Mouse (Mus musculus): ENCODE results near the gene Lrch3. TPM values are rescaled to one million over a fixed set of nuclear protein-coding genes. Genes with fewer than 3 reads are reported as not detected.

The Lrch3 gene
- polyA plus RNA-seq, 1 experiment from 2014 or later, result 46.6 TPM

DNA sequence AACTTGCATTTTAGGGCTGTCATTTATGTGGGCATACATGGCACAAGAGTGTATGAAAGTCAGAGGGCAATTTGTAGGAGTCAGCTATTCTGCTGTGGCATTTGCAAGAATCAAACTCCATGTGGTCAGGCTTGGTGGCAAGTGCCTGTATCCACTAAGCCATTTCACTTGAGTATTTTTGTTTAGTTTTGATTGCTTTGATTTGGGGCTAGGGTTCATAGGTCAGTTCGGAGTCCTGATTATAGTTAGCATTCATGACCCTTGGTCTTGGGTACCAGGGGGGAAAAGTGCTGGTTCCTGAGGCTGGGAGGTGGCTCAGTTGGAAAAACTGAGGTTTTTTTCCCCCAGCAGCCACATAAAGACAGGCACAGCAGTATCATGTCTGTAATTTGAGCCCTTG is 145.6 kb downstream of the Lrch3 start:
- Histone ChIP-seq H3K4me2 (replicated peaks) (no peak overlapping the region), H3K36me3 (peaks cover 29% of the 10 kb centered on the region), H3K9ac (no peak overlapping the region), H3K27me3 (replicated peaks) (no peaks in the 10 kb centered on the region), H3K9me3 (no peaks in the 10 kb centered on the region), H3K4me1 (peaks cover 30% of the 10 kb centered on the region), H3K27ac (no peak overlapping the region), H3K4me3 (no peak overlapping the region)
- 92% methylated on average over 1 of the region's 1 CpGs for WGBS
- ATAC-seq (ENCODE audit: low FRiP score, low read depth), result no peak

DNA sequence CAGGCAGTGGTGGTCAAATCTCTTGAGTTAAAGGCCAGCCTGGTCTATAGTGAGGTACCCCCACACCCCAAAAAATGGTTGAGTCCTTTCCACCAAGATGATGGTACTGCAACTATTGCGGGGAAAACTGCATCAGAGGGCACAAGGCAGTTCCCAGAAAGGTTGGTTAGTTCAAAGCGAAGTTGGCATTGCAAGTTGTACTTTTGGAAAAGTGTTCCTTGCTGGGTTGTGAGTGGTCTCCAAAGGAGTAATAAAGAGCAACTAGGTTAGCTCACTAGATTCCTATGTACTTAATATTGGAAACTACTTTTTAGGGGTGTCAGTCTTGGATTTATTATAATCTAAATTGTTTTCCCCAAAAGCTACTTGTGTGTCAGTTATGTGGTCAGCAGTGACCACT is 147.0 kb downstream of the Lrch3 start:
- H3K4me3 ChIP-seq, result no peak overlapping the region
- peaks cover 29% of the 10 kb centered on the region for H3K36me3 ChIP-seq
- H3K4me2 ChIP-seq (replicated peaks), result no peak overlapping the region
- no peak overlapping the region for H3K9ac ChIP-seq
- 68% methylated on average over 2 of the region's 2 CpGs for WGBS
- no peaks in the 10 kb centered on the region for H3K27me3 ChIP-seq (replicated peaks)
- H3K27ac ChIP-seq, result no peak overlapping the region
- H3K9me3 ChIP-seq, result no peaks in the 10 kb centered on the region
- no peak for ATAC-seq (ENCODE audit: low FRiP score, low read depth)
- H3K4me1 ChIP-seq, result peaks cover 28% of the 10 kb centered on the region

DNA sequence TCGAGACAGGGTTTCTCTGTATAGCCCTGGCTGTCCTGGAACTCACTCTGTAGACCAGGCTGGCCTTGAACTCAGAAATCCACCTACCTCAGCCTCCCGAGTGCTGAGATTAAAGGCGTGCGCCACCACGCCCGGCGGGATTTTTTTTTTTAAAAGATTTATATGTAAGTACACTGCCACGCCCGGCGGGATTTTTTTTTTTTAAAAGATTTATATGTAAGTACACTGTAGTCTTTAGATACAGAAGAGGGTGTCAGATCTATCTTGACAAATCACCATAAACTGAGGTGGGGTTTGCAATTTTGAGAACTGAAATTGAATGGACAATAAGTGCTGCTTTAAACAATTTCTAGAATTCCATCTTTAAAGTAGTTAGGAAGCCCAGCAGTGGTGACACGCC is 147.5 kb downstream of the Lrch3 start:
- no peak overlapping the region for H3K9ac ChIP-seq
- H3K4me2 ChIP-seq (replicated peaks), result peak overlapping the region; percentile 83
- no peak overlapping the region for H3K27ac ChIP-seq
- H3K4me3 ChIP-seq, result no peak overlapping the region
- no peaks in the 10 kb centered on the region for H3K9me3 ChIP-seq
- no peaks in the 10 kb centered on the region for H3K27me3 ChIP-seq (replicated peaks)
- peaks cover 28% of the 10 kb centered on the region for H3K4me1 ChIP-seq
- WGBS, result 47% methylated on average over 11 of the region's 11 CpGs
- peaks cover 29% of the 10 kb centered on the region for H3K36me3 ChIP-seq
- ATAC-seq (ENCODE audit: low FRiP score, low read depth), result no peak

DNA sequence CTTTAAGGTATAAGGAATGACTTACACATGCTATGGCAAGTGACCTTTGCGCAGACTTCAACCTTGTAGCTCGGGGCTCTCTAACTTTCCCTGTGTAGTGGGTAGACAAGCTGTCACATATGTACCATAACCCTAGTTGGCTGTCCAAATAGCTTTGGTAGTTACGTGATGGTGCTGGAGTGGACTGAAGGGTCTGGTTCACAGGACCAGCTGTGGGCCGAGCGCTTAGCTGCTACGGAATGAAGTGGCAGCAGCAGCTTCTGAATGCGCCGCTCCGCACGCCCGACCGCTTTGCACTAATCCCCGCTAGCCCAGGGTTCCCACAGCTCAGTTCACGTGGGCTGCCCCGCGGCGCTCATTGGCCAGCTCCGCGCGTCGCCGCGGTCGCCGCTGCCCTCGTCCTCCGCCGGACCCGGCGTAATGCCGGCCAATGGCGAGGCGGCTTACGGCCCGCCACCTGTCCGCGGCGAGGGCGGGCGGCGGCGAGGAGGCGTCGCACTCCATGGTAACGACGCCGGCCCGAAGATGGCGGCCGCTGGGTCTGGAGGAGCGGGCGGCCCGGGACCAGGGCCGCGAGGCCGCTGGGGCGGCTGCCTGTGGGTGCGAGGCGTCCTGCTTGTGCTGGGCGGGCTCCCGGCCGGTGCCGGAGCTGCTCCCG is 148.3 kb downstream of the Lrch3 start, which contains the start of gene Lmln:
Gene Lmln (plus strand): TSS at position 498 of the 658 bp plus-strand sequence.
- Histone ChIP-seq H3K4me1 (peaks cover 28% of the 10 kb centered on the region), H3K27ac (0 out of 2 replicates have a peak within 1 kb of the TSS, but pooled peaks have one; percentile 27), H3K9me3 (no peaks in the 10 kb centered on the region), H3K9ac (peak within 1 kb of the TSS; percentile 70), H3K27me3 (replicated peaks) (no peaks in the 10 kb centered on the region), H3K36me3 (peaks cover 36% of the 10 kb centered on the region), H3K4me3 (peak within 1 kb of the TSS; percentile 60), H3K4me2 (replicated peaks) (peak within 1 kb of the TSS; percentile 83)
- WGBS, result under 1% methylated on average over 64 of the region's 64 CpGs
- ATAC-seq (ENCODE audit: low FRiP score, low read depth), result peak; percentile 97

DNA sequence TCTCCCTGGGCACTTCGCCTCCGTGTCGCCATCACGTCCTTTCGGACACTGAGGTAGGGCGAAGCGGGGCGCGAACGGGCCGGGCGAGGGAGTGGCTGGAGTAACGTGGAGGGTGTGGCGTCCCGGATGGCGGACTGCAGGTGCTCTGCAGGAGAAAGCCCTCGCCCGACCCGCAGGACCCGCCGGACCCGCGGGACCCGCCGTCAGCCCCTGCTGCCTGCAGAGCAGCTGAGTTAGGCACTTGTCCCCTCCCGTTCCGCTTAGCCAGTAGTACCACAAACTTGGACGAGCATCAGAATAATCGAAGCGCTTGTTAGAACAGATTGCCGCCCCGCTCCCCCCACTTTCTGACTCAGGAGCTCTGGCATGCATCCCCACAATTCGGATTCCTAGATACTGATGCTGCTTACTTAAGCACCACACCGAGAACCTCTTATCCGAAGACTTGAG is 148.8 kb downstream of the Lrch3 start:
- H3K27me3 ChIP-seq (replicated peaks), result no peaks in the 10 kb centered on the region
- H3K9ac ChIP-seq, result peak overlapping the region; percentile 70
- H3K4me3 ChIP-seq, result peak overlapping the region; percentile 60
- H3K36me3 ChIP-seq, result peaks cover 36% of the 10 kb centered on the region
- H3K27ac ChIP-seq, result no peak overlapping the region
- H3K4me2 ChIP-seq (replicated peaks), result peak overlapping the region; percentile 83
- H3K9me3 ChIP-seq, result no peaks in the 10 kb centered on the region
- H3K4me1 ChIP-seq, result peaks cover 25% of the 10 kb centered on the region
- ATAC-seq (ENCODE audit: low FRiP score, low read depth), result peak; percentile 65
- under 1% methylated on average over 35 of the region's 35 CpGs for WGBS

DNA sequence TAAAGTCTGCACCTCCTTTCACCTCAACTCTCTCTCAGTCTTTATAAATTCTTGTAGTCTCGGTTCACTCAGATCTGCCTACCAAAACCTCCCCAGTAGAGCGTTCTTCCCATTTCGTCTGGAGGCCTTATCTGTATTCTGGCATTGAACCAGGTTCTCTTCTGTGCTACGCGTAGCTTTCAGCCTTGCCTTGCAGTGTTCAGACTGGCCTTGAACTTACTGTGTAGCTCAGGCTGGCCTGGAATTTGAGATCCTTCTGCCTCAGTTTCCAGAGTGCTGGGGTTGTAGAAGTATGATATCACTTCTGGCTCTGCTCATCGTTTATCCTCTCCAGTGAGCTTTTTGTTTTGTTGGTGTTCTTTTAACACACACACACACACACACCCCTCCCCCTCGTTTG is 149.4 kb downstream of the Lrch3 start:
- Histone ChIP-seq H3K4me3 (peak overlapping the region; percentile 60), H3K9ac (peak overlapping the region; percentile 70; the same call in 1 of the 2 replicates), H3K27me3 (replicated peaks) (no peaks in the 10 kb centered on the region), H3K36me3 (peaks cover 33% of the 10 kb centered on the region), H3K4me2 (replicated peaks) (peak overlapping the region; percentile 83), H3K4me1 (peaks cover 19% of the 10 kb centered on the region), H3K9me3 (no peaks in the 10 kb centered on the region), H3K27ac (no peak overlapping the region)
- ATAC-seq (ENCODE audit: low FRiP score, low read depth), result no peak
- 27% methylated on average over 7 of the region's 7 CpGs for WGBS

DNA sequence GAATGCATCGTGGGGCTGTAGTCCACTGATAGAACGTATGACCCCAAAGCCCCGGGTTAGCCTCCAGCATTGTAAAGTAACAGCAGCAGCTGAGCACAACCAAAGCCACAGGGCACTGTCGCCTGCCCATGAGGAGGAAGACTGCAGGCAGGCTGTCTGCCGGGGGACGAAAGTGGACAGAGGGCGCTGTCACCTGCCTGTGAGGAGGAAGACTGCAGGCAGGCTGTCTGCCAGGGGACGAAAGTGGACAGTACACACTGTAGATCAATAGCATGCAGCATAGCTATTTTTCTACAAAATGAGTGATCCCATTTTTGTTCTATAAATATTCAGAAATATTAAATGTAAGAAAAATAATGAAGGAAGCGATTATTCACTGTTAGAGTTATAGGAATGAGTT is 150.7 kb downstream of the Lrch3 start:
- Histone ChIP-seq H3K4me3 (no peak overlapping the region), H3K27ac (no peak overlapping the region), H3K4me1 (peaks cover 17% of the 10 kb centered on the region), H3K36me3 (peaks cover 19% of the 10 kb centered on the region), H3K9ac (no peak overlapping the region), H3K4me2 (replicated peaks) (no peak overlapping the region), H3K27me3 (replicated peaks) (no peaks in the 10 kb centered on the region), H3K9me3 (no peaks in the 10 kb centered on the region)
- 81% methylated on average over 9 of the region's 9 CpGs for WGBS
- ATAC-seq (ENCODE audit: low FRiP score, low read depth), result no peak

Other genes with a start within 250 kb of the Lrch3 start
- gene Muc4, start 178.2 kb upstream of the Lrch3 start, polyA plus RNA-seq (2016; fragmentation: Nextera tagmentation; extraction: Ambion mirVana), result 0.10 TPM in 1 of 2 replicates, not detected in the other
- gene Muc20, start 116.7 kb upstream of the Lrch3 start, polyA plus RNA-seq (2016; fragmentation: Nextera tagmentation; extraction: Ambion mirVana), result not detected in 2 replicates
- gene Smbd1, start 103.6 kb upstream of the Lrch3 start, polyA plus RNA-seq (2016; fragmentation: Nextera tagmentation; extraction: Ambion mirVana), result not detected in 2 replicates
- gene Fyttd1, start 36.6 kb upstream of the Lrch3 start, polyA plus RNA-seq (2016; fragmentation: Nextera tagmentation; extraction: Ambion mirVana), result 112 and 115 TPM in 2 replicates
- gene Rubcn, start 36.3 kb upstream of the Lrch3 start, polyA plus RNA-seq (2016; fragmentation: Nextera tagmentation; extraction: Ambion mirVana), result 25.3 and 28.0 TPM in 2 replicates
- gene Iqcg, start 142.1 kb downstream of the Lrch3 start, polyA plus RNA-seq (2016; fragmentation: Nextera tagmentation; extraction: Ambion mirVana), result 3.9 and 4.5 TPM in 2 replicates
- 643 and 651 TPM in 2 replicates for gene Rpl35a, start 142.4 kb downstream of the Lrch3 start, polyA plus RNA-seq (2016; fragmentation: Nextera tagmentation; extraction: Ambion mirVana)
- 2.9 and 4.6 TPM in 2 replicates for gene Lmln, start 148.4 kb downstream of the Lrch3 start, polyA plus RNA-seq (2016; fragmentation: Nextera tagmentation; extraction: Ambion mirVana)

Measured in neural tube, embryonic 12.5 days (tissue).